Mouse (Mus musculus): Measurements from ENCODE around the gene Cd93.

DNA sequence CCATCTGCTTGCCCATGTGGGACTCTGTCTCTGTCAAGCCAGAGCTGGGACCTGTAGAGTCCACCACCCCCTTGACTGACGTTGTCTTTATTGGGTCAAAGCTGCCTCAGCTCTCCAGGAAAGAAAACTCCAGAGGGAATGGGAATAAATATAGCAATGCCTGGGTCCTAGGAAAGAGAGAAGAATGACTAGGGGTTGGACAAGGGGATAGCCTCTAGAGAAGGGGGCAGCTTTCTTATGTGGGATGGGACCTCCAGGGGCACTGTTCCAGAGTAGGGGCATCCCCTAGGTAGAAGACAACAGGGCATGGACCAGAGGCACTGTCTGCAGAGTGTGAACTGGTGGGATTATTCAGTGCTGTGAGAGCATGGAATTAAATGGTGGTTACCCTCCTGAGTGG lies 33.5 kb downstream of the Cd93 start:
- TF ChIP-seq CHD2 (IDR thresholded peaks at IDR 0.05; ENCODE audit: low read length) (no peak), CTCF (IDR thresholded peaks at IDR 0.05 in 2 of 3, conservative IDR thresholded peaks at IDR 0.05 in 1 of 3; ENCODE audit: control insufficient read depth in 1 of 3, insufficient read depth in 1 of 3, low read depth in 2 of 3, low read length in 3 of 3, poor library complexity in 1 of 3, severe bottlenecking in 1 of 3) (no peak), USF1 (IDR thresholded peaks at IDR 0.05; ENCODE audit: low read depth, low read length) (no peak), ZC3H11A (IDR thresholded peaks at IDR 0.05; ENCODE audit: low read depth, low read length) (no peak), SIN3A (IDR thresholded peaks at IDR 0.05; ENCODE audit: low read length) (no peak), POLR2AphosphoS2 (IDR thresholded peaks at IDR 0.05; ENCODE audit: low read length) (no peak), MAX (IDR thresholded peaks at IDR 0.05; ENCODE audit: low read length) (no peak), POLR2A (IDR thresholded peaks at IDR 0.05; ENCODE audit: control insufficient read depth in 1 of 2, insufficient read depth in 1 of 2, low read depth in 1 of 2, low read length in 2 of 2, poor library complexity in 1 of 2) (no peak), GATA1 (IDR thresholded peaks at IDR 0.05; ENCODE audit: low read depth, low read length) (no peak)
